Mouse (Mus musculus) lung, adult 2 months (tissue): ENCODE measurements around the gene Hoxa5.

ENCODE experiments used
- CTCF ChIP-seq: fragments of 200-500 bp; IDR thresholded peaks from 2 replicates; pipeline ENCODE4 v1.5.1; 2011; ENCODE audit warnings: mild to moderate bottlenecking, low read length, control low read depth; ENCODE audit not compliant: insufficient read depth
- POLR2A ChIP-seq: fragments of 200-500 bp; IDR thresholded peaks from 2 replicates; pipeline ENCODE4 v1.6.1; 2011; ENCODE audit warnings: low read depth, mild to moderate bottlenecking, control low read depth, low read length, borderline replicate concordance; ENCODE audit errors: extremely low read depth

DNA sequence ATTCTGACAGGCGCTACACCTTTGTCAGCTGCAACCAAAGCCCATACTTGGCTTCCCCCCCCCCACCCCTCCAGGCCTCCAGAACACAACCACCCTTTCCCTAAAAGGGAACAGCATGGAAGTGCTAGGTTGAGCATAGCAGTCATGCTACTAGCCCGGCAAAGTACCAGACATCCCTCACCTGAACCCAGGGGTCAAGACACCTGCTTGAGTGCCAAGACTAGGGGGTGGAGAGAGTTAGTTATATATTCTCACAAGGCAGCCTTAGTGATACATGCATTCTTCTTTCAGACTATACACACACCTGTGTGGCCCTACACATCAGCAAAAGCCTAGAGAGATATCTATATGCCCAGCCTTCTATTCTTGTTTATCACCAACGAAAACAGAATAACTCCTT is 18.6 kb downstream of the Hoxa5 start:
- TF ChIP-seq POLR2A (no peak), CTCF (no peak)
